In genomic region chr5:109690537-109691201, GRCm38 (mm10) we compare ENCODE assay signal across 8 mouse cellular contexts. TPM values are rescaled to one million over a fixed set of nuclear protein-coding genes. Genes with fewer than 3 reads are reported as not detected.
A peak's percentile ranks its signal among the peaks of the same experiment; 100 is the strongest.
DNase-seq lines count a peak whose midpoint lies in the region; ATAC-seq lines count a peak whose summit lies in the region.
"Not testable (repeated sequence)": the region's sequence is repeated elsewhere in the genome, so short reads cannot be mapped to it uniquely, and the experiment has no call there.

TSS of gene 5430403G16Rik (minus strand) at chr5:109691041.

- H3K27me3 ChIP-seq in hindbrain, embryonic 12.5 days = not testable (repeated sequence)

- H3K9me3 ChIP-seq in hindbrain, embryonic 12.5 days (replicated peaks) = not testable (repeated sequence)

- H3K9ac ChIP-seq in hindbrain, embryonic 12.5 days = peak within 1 kb of the TSS; percentile 63

- H3K4me1 ChIP-seq in hindbrain, embryonic 12.5 days = not testable (repeated sequence)

- peak within 1 kb of the TSS; percentile 45; the same call in 1 of the 2 replicates for H3K27ac ChIP-seq in hindbrain, embryonic 12.5 days

- not testable (repeated sequence) for H3K36me3 ChIP-seq in hindbrain, embryonic 12.5 days

- peak; percentile 99 for ATAC-seq in hindbrain, embryonic 12.5 days (ENCODE audit: low FRiP score)

- peak; percentile 91 for DNase-seq in Muller cell, postnatal 12 days (ENCODE audit: inconsistent ontology term)
- peak; percentile 85 for DNase-seq in cerebellum, adult 9-11 months
- DNase-seq in frontal cortex, postnatal 10 days (ENCODE audit: low spot score in 2 of 2) = peak; percentile 55 to 66
- DNase-seq in layer of hippocampus, postnatal 14 days (ENCODE audit: low spot score in 2 of 2) = peak; percentile 72 to 87
- peak; percentile 74 for DNase-seq in lung, postnatal 14 days
- peak; percentile 52 for DNase-seq in retina, adult 2 months (ENCODE audit: low read depth, low spot score)
- peak; percentile 76 to 85 for DNase-seq in thymus, postnatal 36 days

- under 1% methylated on average over 26 of the region's 26 CpGs for WGBS in hindbrain, embryonic 12.5 days

- H3K4me2 ChIP-seq in hindbrain, embryonic 12.5 days (replicated peaks) = peak within 1 kb of the TSS; percentile 75

- H3K4me3 ChIP-seq in hindbrain, embryonic 12.5 days = peak within 1 kb of the TSS; percentile 54

RNA-seq across cellular contexts. Expression of gene 5430403G16Rik, which starts in this region (rescaled TPM):
- 2.1 and 2.4 TPM in 2 replicates for polyA plus RNA-seq in hindbrain, embryonic 12.5 days (2016; fragmentation: Nextera tagmentation; extraction: Ambion mirVana)
- 1 to 10 TPM; 2.0 to 3.1 TPM for total RNA-seq in layer of hippocampus, postnatal 14 days (2021)

Comparison
In these comparisons a context has a peak if more than half of its experiments do, and no peak if none do; other contexts are left out.
1. Peak in every context shown above with its lines: DNase-seq, ATAC-seq, H3K4me3 ChIP-seq and H3K27ac ChIP-seq.